Mouse (Mus musculus) midbrain, embryonic 14.5 days (tissue): ENCODE measurements at regions not wholly inside any gene's neighbourhood (a gene's known extent, or its start where the extent isn't known, plus 50 kb on each side); places are given as distances from the start of the nearest gene placed in this dataset.

Experiments
- ATAC-seq: fragments of 200-750 bp; cut with Nextera tagmentation; 2 replicates; pipeline ENCODE4 v1.8.0; 2017; ENCODE audit warnings: moderate number of reproducible peaks, moderate library complexity; ENCODE audit not compliant: low FRiP score, low TSS enrichment
- DNase-seq: peaks from one replicate; pipeline ENCODE4 v3.0.0-alpha.2; 2015
- H3K27ac ChIP-seq: fragments of 300-500 bp; sonication (generic); replicated peaks from 2 replicates; pipeline ENCODE4 v1.5.1; 2014; ENCODE audit warnings: mild to moderate bottlenecking, low read depth, low read length, moderate library complexity
- H3K27me3 ChIP-seq: fragments of 300-500 bp; sonication (generic); 2 replicates; pipeline ENCODE4 v1.6.1; 2014; ENCODE audit warnings: low read length, control low read depth, mixed read lengths; ENCODE audit not compliant: control insufficient read depth, insufficient read depth
- H3K36me3 ChIP-seq: fragments of 300-500 bp; sonication (generic); 2 replicates; pipeline ENCODE4 v1.6.1; 2014; ENCODE audit warnings: low read length, control low read depth; ENCODE audit not compliant: control insufficient read depth, insufficient read depth
- H3K4me1 ChIP-seq: fragments of 300-500 bp; sonication (generic); 2 replicates; pipeline ENCODE4 v1.6.1; 2014; ENCODE audit warnings: mild to moderate bottlenecking, antibody characterized with exemption, low read length, control low read depth; ENCODE audit not compliant: control insufficient read depth, insufficient read depth
- H3K4me2 ChIP-seq: fragments of 300-500 bp; sonication (generic); 2 replicates; pipeline ENCODE4 v1.6.1; 2014; ENCODE audit warnings: mild to moderate bottlenecking, low read length, moderate library complexity
- H3K4me3 ChIP-seq: fragments of 300-500 bp; sonication (generic); replicated peaks from 2 replicates; pipeline ENCODE4 v1.5.1; 2014; ENCODE audit warnings: low read depth, low read length
- H3K9ac ChIP-seq: fragments of 300-500 bp; sonication (generic); replicated peaks from 2 replicates; pipeline ENCODE4 v1.6.1; 2014; ENCODE audit warnings: mild to moderate bottlenecking, low read length, moderate library complexity
- H3K9me3 ChIP-seq: fragments of 300-500 bp; sonication (generic); 2 replicates; pipeline ENCODE4 v1.6.1; 2016; ENCODE audit warnings: low read length, control low read depth, mixed read lengths; ENCODE audit not compliant: control insufficient read depth
- WGBS: fragments of 180-500 bp; shearing (Covaris S2); extraction: QIAGEN DNeasy Blood & Tissue Kit; methylation state at CpG from one replicate; pipeline ENCODE4 v1.1.7; 2014; 5-methylcytosine and 5-hydroxymethylcytosine counted together

- ATAC-seq (0 out of 2 replicates have a peak, but pooled peaks have one; percentile 7), DNase-seq (peak; percentile 62)
- no peak overlapping the region; the same call in 1 of the 2 replicates for H3K27ac ChIP-seq
These were observed 446.8 kb downstream of the Cd83 start for GRCm38 (mm10) chr13:44231403-44231802.

DNA sequence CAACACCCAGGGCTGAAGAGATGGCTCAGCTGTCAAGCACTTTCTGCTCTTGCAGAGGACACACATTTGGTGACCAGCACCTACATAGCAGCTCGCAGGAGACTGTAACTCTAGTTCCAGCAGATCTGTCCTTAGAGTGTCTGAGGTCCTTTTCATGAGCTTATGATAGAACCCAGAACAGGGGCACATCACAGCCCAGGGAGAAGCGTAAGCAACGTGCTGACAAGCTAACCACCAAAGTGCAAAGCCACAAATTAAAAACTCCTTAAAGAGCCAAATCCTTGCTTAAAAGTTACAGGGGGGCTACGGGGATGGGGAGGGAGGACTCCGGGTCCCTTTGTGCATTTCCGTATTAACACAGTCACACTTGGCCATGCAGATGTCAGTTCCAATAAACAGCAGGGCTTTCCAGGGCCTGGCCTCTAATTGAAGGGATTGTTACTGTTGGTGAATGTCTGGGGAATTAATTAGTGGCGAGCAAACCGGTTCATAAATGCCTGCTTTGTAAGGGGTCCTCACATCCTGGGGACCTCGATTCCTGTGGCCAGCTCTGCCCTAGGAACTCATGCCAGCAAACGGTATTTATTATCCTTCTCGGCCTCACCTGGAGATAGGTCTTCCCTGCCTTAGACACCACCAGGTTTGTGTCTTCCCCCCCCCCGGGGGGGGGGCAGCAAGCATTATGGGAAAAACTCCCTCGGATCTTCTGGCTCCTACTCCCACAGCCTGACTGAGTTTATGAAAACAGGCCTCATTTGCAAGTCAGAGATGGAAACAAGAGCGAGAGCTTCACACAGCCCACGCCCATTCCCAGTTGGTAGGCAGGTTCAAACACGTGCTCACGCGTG is 447.5 kb downstream of the Cd83 start:
- no peak overlapping the region for H3K4me3 ChIP-seq
- H3K27ac ChIP-seq: peak overlapping the region; percentile 57
- peaks cover 3% of the 10 kb centered on the region; the same call in 1 of the 2 replicates for H3K27me3 ChIP-seq
- ATAC-seq (peak; percentile 81), DNase-seq (peak; percentile 78)
- H3K36me3 ChIP-seq: no peaks in the 10 kb centered on the region
- WGBS: 5% methylated on average over 18 of the region's 18 CpGs
- H3K9me3 ChIP-seq: no peaks in the 10 kb centered on the region
- H3K9ac ChIP-seq: no peak overlapping the region
- H3K4me1 ChIP-seq: peaks cover 30% of the 10 kb centered on the region
- H3K4me2 ChIP-seq: peak overlapping the region; percentile 26; the same call in 1 of the 2 replicates

More at GRCm38 (mm10) chr13:44231403-44231802, 446.8 kb downstream of the Cd83 start:
- H3K36me3 ChIP-seq: no peaks in the 10 kb centered on the region
- no peaks in the 10 kb centered on the region for H3K9me3 ChIP-seq
- WGBS: 10% methylated on average over 4 of the region's 4 CpGs
- no peak overlapping the region for H3K4me3 ChIP-seq
- no peak overlapping the region for H3K4me2 ChIP-seq
- peaks cover 3% of the 10 kb centered on the region; the same call in 1 of the 2 replicates for H3K27me3 ChIP-seq
- H3K9ac ChIP-seq: no peak overlapping the region
- peaks cover 30% of the 10 kb centered on the region for H3K4me1 ChIP-seq

GRCm38 (mm10) chr13:44232716-44233051 is 448.1 kb downstream of the Cd83 start:
- Histone ChIP-seq H3K27me3 (peaks cover 3% of the 10 kb centered on the region; the same call in 1 of the 2 replicates), H3K4me2 (peak overlapping the region; percentile 26; the same call in 1 of the 2 replicates), H3K9ac (no peak overlapping the region), H3K4me3 (no peak overlapping the region), H3K9me3 (no peaks in the 10 kb centered on the region), H3K36me3 (no peaks in the 10 kb centered on the region), H3K4me1 (peaks cover 30% of the 10 kb centered on the region), H3K27ac (no peak overlapping the region; the same call in 1 of the 2 replicates)
- ATAC-seq (no peak), DNase-seq (no peak)
- 27% methylated on average over 6 of the region's 6 CpGs for WGBS

DNA sequence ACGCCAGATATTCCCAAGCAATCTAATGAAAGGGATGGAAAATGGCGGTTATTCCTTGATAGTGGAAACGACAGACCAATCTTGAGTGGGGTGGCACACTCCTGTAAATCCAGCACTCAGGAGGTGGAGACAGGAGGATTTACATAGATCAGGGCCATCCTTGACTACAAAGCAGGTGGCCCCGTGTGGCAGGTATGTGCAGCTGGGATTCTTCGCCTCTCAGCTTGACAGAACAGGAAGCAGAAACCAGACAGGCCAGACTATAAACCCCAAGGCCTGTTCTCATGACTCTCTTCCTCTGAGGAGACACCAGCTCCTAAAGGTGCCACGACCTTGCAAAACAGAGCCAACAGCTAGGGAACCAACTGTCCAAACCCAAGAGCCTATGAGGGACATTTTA is 449.7 kb downstream of the Cd83 start:
- Histone ChIP-seq H3K4me2 (no peak overlapping the region), H3K4me3 (no peak overlapping the region), H3K9me3 (no peaks in the 10 kb centered on the region), H3K27me3 (peaks cover 3% of the 10 kb centered on the region; the same call in 1 of the 2 replicates), H3K27ac (no peak overlapping the region), H3K36me3 (no peaks in the 10 kb centered on the region), H3K4me1 (peaks cover 23% of the 10 kb centered on the region), H3K9ac (no peak overlapping the region)
- WGBS: 88% methylated on average over 6 of the region's 6 CpGs
- ATAC-seq: no peak
- no peak for DNase-seq

- ATAC-seq (no peak), DNase-seq (no peak)
- Histone ChIP-seq H3K4me3 (no peak overlapping the region), H3K4me2 (no peak overlapping the region), H3K27ac (no peak overlapping the region), H3K9me3 (no peaks in the 10 kb centered on the region), H3K27me3 (peaks cover 3% of the 10 kb centered on the region; the same call in 1 of the 2 replicates), H3K4me1 (peaks cover 23% of the 10 kb centered on the region), H3K36me3 (no peaks in the 10 kb centered on the region), H3K9ac (no peak overlapping the region)
- WGBS: 71% methylated on average over 5 of the region's 5 CpGs
These were observed 450.7 kb downstream of the Cd83 start for GRCm38 (mm10) chr13:44235236-44235635.

GRCm38 (mm10) chr13:44235941-44236340 is 451.4 kb downstream of the Cd83 start:
- 86% methylated on average over 2 of the region's 2 CpGs for WGBS
- Histone ChIP-seq H3K27me3 (peaks cover 3% of the 10 kb centered on the region; the same call in 1 of the 2 replicates), H3K9me3 (no peaks in the 10 kb centered on the region), H3K9ac (no peak overlapping the region), H3K4me3 (no peak overlapping the region), H3K4me1 (peaks cover 18% of the 10 kb centered on the region), H3K36me3 (no peaks in the 10 kb centered on the region), H3K27ac (no peak overlapping the region), H3K4me2 (no peak overlapping the region)
- DNase-seq (no peak), ATAC-seq (no peak)

- DNase-seq: peak; percentile 81
- no peaks in the 10 kb centered on the region for H3K36me3 ChIP-seq
- no peak for ATAC-seq
- no peaks in the 10 kb centered on the region for H3K9me3 ChIP-seq
- H3K9ac ChIP-seq: no peak overlapping the region
- no peak overlapping the region for H3K27ac ChIP-seq
- WGBS: 40% methylated on average over 11 of the region's 11 CpGs
- H3K4me3 ChIP-seq: no peak overlapping the region
- peaks cover 3% of the 10 kb centered on the region; the same call in 1 of the 2 replicates for H3K27me3 ChIP-seq
- H3K4me1 ChIP-seq: no peaks in the 10 kb centered on the region
- H3K4me2 ChIP-seq: no peak overlapping the region
These were observed 453.7 kb downstream of the Cd83 start for GRCm38 (mm10) chr13:44238308-44238707.

- 95% methylated on average over 6 of the region's 6 CpGs for WGBS
- Histone ChIP-seq H3K4me2 (no peak overlapping the region), H3K9me3 (no peaks in the 10 kb centered on the region), H3K9ac (no peak overlapping the region), H3K27ac (no peak overlapping the region), H3K4me3 (no peak overlapping the region), H3K4me1 (no peaks in the 10 kb centered on the region), H3K27me3 (no peaks in the 10 kb centered on the region), H3K36me3 (no peaks in the 10 kb centered on the region)
- no peak for DNase-seq
- no peak for ATAC-seq
These were observed 458.6 kb downstream of the Cd83 start for GRCm38 (mm10) chr13:44243211-44243610.
